Mouse (Mus musculus): ENCODE measurements around the gene Ncor2.

Gene Ncor2

DNA sequence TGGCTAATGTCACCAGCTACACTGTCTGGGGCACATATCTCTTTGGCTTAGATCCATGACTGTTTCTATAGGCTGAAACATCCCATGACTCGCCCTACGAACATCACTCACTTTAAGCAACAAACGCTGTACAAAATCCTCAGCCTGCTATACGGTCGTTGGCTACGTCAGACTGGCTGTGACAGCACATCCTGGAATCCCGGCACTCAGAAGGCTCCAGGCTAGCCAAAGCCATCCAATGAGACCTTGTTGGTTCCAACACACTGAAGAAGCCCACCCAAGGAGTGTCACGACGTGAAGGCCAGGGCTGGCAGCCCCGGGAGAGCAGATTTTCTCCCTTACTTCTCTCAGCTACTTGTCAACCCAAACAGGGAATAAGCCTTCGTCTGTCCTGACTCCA is 82.7 kb downstream of the Ncor2 start:
- no peak for DNase-seq (ENCODE audit: low read depth, low spot score)

DNA sequence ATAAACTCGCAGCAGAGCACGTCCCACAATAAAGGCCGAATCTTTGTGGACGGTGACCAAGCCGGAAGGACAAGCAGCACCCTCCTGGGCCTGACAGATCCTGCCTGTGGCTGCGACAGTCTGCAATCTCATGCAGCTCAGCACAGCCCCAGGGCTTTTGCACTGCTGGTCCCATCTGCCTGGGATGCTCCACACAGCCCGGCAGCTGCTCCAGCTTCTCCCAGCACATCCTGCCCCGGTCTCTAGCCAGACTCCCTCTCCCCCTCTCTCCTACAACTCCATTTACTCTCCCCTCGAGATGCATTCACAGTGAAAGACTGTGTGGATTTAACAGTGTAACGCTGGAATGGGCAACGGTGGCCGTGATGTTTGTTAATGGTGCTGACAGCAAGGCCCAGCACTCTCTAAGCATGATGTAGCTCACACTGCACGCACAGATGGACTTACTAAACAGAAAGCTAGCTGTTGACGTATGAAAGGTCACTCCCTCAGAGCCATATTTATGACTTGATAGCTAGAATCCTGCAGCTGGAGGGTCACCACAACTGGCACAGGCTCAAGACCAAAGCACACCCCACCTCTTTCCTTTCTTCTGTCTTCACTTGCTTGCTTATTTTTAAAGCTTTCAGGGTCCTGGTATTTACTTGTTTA is 83.4 kb downstream of the Ncor2 start:
- no peak for DNase-seq (ENCODE audit: low read depth, low spot score)

DNA sequence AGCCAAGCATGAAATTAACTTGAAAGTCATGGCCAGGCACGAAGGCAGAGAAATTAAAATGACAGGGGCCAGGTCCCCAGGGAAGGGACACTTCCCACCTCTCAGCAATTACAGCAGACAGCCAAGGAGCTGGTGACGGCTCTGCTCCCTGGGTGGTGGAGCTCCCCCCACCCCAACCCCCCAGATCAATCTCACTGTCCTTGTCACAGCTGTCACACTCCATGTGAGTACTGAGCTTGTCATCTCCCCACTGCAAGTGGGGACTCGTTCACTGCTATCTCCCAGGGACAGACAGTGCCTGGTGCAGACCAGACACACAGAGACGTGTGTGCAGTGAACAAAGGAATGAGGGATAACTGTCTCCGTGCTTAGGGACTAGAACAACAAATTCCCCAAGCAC is 85.2 kb downstream of the Ncor2 start:
- no peak for DNase-seq (ENCODE audit: low read depth, low spot score)

DNA sequence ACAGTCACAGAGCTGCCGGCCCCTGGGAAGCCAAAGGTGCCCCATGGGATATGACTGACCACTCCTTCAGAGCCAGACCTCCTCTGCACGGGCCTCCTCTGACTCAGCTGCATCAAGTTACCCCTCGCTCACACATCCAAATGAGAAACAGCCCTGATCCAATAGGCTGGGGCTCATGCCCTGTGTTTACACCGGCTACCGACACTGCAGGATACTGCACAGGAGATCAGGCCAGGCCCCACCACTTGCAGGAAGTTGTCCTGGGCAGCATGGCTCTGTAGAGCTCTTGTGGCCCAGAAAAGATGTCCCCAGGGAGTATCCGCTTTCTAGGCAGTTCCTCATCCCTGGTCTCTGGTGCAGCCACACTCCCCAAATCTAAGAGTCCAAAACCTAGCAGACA is 90.9 kb downstream of the Ncor2 start:
- peak; percentile 81 for DNase-seq (ENCODE audit: low read depth, low spot score)

DNA sequence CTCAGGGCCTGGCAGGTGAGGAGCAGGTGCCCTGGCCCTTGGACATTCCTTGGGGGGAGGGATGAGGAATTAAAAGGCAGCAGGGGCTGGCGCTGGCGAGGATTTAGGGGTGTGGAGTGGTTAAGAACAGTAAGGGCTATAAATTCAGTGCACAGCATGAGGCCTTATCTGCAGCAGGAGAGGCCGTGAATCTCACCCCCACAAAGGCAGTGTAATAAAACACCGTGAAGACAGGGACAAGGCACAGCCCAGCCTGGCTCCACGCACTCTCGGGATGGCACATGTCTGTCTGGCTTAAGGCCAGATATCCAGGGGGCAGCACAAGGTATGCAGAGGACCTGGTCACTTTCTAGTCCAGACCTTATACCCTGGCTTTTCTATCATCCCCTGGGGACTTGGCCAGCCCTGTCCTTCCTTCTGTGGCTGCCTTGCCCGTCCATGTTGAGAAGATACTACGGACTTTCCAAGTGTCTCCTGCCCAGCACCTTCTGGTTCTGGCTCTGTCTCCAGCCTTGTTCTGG is 93.9 kb downstream of the Ncor2 start:
- DNase-seq (ENCODE audit: low read depth, low spot score), result no peak

DNA sequence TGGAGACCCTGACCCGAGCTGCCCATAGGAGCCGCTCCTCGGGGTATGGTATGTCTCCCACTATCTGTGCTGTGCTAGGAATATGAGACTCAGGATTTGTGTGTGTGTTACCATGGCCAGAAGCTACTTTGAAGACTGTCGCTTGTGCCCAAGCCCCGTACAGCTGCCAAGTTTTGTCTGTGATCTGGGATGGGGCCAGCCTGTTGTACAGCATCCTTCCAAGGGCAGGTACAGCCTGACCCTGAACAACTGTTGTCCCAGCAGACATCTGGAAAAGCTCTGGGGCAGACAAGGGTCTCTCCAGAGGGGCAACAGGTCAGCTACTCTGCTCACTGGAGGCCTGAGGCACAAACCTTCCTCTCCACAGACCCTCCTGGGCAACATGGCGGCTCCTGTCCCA is 95.3 kb downstream of the Ncor2 start:
- no peak for DNase-seq (ENCODE audit: low read depth, low spot score)

DNA sequence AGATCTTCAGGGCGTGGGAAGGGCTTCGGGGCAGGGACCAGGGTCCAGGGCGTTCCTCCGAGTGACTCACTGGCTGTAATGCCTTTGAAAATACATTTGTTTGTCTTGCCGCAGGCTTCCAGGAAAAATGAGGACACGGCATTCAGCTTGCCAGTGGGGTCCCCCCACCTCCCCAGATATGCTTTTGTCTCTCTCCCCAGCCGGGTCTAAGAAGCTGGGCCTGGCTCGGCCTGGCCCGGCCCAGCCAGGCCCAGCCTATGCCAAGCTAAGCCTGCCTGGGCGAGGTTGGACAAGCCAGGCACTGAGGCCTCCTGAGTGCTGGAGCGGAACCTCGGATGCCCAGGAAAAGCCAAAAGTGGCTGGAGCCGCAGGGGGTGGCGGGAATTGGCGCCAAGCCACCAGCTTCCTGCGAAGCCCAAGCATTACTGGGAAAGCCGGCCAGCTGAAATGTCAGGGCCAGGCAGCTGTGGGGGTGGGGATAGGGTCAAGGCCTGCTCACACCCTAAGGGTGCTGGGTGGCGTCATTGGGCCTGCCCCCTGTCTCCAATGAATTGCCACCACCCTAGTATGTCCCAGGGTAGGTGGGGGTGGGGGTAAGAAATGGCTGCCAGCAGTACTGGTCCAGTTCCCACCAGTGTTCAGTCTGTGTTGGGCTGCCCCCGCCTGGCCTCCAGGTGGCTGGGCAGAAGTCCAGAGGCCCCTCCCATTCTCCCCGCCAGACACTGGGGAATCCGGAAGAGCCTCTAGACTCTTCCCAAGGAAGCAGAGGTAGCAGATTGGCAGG is 97.5 kb downstream of the Ncor2 start:
- DNase-seq (ENCODE audit: low read depth, low spot score), result peak; percentile 93

DNA sequence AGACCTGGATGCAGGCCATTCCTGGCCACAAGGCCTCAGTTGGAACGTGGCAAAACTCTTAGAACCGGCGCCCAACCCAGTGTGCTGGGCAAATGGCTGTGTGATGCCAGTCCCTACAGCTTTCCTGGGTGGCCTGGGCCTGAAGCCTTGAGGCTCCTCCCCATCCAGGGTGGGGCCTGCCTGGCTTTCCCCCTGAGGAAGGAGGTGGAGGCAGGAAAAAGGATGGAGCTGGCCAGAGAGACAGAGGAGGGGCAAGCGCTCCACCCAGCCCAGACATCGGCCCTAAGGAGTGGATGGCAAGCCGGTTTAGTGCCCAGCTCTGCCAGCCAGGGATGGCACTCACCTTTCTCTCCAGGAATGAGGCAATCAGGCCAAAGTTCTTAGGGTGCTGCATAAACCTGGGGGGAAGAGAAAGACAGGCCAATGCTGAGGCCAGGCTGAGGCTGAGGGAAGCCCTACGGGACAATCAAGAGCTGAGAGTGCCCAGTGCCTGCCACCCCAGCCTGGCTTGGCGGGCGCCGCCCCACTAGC is 98.2 kb downstream of the Ncor2 start:
- peak; percentile 74 for DNase-seq (ENCODE audit: low read depth, low spot score)

DNA sequence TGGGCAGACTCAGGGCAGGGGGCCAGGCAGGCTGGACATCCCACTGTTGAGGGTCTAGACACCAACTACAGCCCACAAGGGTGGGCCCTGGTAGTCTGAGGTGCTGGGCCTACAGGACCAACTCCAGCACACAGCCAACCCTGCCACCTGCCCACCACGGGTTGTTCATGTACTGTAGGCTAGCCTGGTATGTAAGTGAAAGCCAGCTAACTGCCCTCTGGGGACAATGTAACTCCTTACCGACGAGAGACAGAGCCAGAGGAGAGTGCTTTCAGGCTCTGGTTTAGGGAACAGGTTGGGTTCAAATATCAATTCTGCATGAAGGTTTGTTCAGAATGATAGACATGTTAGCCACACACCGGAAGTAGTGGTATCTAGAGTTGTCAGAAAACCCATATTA is 98.7 kb downstream of the Ncor2 start:
- DNase-seq (ENCODE audit: low read depth, low spot score), result no peak

DNA sequence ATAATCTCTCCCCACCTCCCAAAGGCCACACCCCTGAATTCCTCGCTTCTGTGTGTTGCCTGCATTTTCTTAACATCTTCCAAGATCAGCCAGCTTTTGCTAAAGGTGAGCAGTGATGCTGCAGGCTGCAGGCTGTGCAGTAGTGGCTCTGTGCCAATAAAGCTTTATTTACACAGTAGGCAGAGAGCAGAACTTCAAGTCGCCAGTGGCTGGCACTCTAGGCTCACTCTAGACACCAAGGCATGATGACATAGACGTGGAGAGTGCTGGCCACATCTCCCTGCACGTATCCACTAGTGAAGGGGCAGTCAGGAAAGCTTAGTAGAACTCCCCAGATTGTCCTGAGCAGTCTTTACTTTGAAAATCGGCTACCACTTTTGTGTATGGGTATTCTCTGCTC is 100.8 kb downstream of the Ncor2 start:
- DNase-seq (ENCODE audit: low read depth, low spot score), result no peak

DNA sequence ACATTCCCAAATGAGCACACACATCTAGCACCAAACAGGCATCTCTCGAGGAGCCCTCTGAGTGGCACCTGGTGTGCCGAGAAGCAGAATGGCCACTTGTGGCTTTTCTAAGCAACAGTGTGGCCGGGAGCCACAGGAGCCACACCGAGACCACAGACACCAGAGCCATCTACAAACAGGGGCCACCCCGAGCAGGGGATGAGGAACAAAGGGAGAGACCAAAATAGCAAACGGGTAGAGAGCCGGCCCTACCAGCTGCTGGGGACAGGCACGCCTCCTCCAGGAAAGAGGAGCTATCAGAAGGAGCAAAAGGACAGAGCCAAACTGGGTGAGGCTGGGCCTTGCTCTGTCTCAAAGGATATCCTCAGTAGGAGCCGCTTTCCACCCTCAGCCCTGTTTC is 102.8 kb downstream of the Ncor2 start:
- no peak for DNase-seq (ENCODE audit: low read depth, low spot score)

DNA sequence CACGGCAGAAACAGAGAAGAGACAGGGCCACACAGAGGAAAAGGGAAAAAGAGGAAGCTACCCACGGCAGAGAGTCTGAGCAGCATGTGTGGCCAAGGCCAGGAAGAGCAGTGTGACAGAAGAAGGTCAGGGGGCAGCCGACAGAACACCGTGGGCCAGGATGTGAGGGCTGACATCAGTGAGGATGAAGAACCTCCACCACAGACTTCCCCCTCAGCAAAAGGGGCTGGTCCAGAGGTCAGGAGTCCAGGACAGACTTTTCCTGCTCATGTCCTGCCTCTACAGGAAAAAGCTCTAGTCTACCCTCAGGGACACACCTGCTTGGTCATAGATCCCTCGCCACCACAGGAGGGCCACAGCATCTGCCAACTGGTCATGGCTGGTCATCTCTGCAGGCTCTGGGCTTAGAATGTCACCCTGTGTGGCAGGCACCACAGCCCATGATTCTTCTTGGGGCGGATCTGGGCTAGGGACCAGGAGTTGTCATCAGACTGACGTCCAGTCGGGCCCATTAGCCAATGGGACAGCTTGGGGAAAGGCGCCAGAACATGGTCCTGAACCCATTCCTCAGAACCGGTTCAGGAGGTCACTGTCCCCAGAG is 104.3 kb downstream of the Ncor2 start:
- DNase-seq (ENCODE audit: low read depth, low spot score), result no peak

DNA sequence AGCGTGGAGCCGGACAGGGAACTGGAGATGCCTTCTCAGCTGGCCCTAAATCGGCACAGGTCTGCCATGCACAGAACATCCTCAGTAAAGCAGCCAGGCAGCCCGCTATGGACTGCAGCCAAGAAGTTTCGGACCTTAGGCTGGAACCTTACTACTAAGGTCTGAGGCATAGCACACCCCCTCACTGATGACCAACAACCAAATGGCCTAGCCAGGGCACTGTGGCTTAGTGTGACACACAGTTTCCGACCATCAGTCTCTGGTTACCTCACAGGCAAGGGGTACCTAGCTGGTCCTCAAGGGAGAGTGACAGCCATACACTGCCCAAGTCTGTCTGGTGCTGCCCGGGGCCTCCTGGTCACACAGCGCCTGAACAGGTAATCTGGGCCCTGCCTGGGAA is 105.1 kb downstream of the Ncor2 start:
- DNase-seq (ENCODE audit: low read depth, low spot score), result peak; percentile 82

DNA sequence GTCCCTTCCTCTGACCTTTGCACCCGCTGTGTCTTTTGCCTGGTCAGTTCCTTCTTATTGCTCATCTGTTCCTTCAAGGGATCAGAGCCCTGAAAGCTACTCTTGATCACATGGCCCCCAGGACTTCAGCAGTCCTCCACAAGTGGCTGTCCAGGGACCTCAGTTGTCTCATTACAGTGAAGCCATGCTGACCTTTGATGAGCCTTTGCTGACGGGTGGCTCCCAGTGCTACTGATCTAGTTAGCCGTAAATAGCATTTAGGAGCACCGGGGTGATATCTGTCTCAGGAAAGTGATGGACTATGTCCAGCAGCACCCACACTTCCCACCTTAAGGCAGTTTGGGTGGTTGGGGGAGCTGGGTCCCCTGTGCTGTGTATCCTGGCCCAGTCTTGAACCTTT is 105.7 kb downstream of the Ncor2 start:
- no peak for DNase-seq (ENCODE audit: low read depth, low spot score)

DNA sequence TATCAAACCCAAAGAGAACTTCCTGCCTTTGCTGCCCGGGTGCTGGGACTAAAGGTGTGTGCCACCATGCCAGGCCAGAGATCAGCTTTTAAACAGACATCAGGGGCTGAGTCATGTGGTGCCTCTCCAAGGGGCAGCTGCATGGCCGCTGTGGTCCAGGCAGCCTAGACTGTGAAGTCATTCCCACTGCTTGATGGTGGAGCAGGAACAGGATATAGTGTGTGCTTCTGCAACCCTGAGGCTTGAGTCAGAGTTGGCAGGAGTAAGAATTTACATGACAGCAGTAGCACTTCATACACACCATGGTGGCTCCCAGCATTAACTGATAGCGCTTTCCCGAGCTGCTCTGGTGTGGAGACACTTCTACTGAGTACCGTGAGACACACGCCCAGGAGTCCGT is 106.6 kb downstream of the Ncor2 start:
- peak; percentile 95 for DNase-seq (ENCODE audit: low read depth, low spot score)

DNA sequence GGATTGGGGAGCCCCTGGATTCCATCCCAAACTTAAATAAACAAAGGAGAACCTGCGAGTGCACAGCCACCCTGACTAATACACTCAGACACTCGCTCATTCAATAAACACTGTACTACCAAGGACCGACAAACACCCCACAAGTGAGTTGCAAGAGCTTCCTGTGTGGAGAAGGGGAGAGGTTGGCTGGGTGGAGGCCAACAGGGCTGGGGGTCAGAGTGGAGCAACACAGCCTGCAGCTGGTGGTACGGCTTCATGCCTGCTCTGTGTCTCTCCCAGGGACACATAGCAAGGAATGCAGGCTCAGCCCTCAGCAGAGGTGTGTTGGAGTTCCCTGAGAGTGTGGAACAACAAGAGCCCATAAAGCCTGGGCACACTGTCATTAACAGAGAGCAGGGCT is 107.1 kb downstream of the Ncor2 start:
- DNase-seq (ENCODE audit: low read depth, low spot score), result peak; percentile 80

DNA sequence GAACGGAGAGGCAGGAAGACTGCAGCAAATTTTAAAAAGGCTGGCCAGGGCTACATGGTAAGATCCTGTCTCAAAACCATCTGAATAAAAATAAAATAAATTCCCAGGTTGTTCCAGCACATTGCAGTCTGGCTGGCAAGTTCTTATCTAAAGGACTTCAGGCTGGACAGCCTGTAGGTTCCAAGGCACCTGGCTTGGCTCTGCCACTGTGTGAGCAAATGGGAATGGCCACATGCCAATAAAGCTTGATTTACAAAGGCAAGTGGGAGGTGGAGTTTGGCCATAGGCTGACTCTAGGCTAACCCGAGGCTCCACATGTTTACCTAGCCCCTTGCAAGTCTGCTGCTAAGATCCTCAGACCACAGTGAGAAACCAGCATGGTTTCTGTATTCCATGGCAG is 108.6 kb downstream of the Ncor2 start:
- DNase-seq (ENCODE audit: low read depth, low spot score), result peak; percentile 44

DNA sequence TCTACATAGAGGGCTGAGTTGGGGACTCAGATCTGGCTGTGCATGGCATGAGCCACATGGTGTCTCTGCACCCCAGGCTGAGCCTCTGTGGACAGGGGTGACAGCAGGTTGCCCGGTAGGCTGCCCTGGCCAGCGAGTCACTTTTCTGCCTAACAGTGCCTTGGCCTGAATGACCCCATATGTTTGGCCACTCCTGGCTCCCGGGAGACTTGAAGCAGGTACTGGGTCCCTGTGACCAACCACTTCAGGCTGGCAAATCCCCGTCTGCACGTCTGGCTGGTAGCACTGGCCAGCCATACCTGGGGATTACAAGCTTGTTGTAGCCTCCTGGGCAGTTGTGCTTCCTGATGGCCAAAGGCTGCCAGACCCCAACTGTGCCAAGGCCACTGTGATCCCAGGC is 109.1 kb downstream of the Ncor2 start:
- DNase-seq (ENCODE audit: low read depth, low spot score), result no peak

DNA sequence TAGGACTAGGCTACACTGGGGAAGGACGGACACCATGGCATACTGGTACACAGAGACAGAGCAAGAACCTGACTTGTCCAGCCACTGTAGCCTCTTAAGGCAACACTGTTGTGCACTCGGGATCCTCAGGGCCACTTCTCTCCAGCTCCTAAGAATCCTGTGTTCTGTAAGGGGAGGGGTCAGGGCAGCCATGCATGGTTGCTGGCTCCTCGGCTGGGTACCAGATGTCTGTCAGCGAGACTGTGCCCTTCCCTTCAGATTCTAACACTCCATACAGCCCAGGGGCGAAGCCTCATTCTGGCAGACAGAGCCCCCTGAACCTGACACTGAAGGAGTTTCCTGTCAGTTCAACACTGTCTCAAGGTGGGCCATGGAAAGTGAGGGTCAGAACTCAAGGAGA is 109.6 kb downstream of the Ncor2 start:
- no peak for DNase-seq (ENCODE audit: low read depth, low spot score)

DNA sequence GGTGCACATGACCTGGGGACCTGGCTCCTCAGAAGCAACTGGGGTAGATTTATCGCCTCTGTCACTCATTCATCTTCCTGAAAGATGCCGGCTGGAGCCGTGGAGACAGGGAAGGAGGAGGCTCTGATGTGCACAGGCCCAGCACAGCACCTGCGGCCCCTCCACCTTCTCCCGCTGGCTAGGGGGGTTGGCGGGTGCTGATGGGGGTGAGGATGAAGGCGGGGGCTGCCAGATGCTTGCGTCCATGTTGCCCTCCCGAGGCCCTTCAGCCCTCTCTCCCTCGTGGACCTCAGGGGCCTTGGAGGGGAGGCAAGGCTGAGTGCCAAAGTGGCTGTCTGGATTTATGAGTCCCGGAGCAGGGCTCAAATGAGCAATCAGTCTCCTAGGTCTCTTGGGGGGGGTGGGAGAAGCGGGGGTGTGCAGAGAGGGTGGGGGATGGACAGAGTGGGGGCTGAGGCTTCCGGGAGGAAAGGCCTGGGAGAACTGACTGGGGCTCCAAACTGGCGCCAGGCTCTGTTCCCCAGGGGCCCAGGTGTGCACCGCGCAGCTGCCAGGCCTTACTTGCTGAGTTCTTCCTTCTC is 110.6 kb downstream of the Ncor2 start:
- no peak for DNase-seq (ENCODE audit: low read depth, low spot score)

DNA sequence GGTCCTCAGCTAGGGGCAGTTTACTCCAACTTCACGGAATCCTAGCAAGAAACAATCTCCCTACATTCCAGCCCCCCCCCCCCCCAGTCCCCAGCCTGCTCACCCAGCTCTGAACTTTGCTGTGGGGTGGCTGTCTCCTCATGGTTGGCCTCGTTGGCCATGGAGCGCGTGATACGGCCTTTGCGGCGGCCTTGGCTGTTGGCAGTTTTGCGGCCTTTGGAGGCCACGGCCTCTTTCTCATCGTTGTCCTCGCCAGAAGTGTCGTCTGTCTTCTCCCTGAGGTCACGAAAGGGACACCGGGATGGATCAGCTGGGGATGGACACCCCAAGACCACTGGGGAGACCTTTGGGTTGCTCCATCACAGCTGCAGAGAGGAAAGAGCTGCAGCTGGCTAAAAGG is 111.3 kb downstream of the Ncor2 start:
- DNase-seq (ENCODE audit: low read depth, low spot score), result no peak
